Mouse (Mus musculus): Measurements from ENCODE around the gene Gm4881. TPM values are rescaled to one million over a fixed set of nuclear protein-coding genes. Genes with fewer than 3 reads are reported as not detected.

Gm4881 gene
- polyA plus RNA-seq, 1 experiment: not detected

DNA sequence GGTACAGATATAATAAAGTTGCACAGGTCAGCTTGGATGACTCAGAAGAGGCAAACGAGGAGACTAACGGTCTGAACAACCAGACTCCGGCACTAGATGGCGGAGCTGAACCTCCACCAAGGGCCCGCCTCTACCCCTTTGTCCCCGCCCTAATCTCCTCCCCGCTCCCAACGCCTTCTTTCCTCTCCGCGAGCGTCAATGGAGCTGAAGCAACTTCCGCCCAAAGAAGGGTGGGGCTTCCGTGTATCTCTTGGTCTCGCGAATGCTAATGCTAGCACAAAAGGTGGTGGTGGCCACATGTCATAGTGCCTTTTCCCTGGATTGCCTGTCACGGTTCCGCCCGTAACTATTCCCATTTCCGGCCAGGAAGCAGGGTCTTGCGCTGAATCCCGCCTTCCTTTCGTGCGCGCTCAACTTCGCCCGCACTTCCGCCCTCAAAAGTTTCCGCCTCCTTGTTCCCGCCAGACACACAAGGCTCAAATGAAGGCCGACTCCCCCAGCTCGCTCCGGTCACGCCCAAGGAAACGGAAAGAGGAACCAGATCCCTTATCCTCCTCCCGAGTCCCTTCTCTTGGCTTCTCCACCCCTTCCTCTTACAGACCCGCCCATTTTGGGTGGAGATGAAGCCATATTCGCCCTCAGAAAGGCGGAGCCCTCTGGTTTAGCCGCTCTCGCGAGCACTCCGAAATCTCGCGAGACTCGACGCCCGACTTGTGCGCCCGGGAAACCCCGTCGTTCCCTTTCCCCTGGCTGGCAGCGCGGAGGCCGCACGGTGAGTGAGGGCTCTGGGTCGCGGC lies 60.2 kb downstream of the Gm4881 start, which contains the start of gene Rps19:
Rps19 (plus strand) TSS at position 476 of the 797 bp plus-strand sequence.
- Histone ChIP-seq H3K27ac (ENCODE audit: insufficient read depth, low read length) (peak within 1 kb of the TSS; percentile 42), H3K4me1 (ENCODE audit: control insufficient read depth, insufficient read depth, low read length) (no peaks in the 10 kb centered on the region), H3K4me3 (ENCODE audit: insufficient read depth, low read length) (peak within 1 kb of the TSS; percentile 96)
- TF ChIP-seq CTCF (IDR thresholded peaks at IDR 0.05; ENCODE audit: extremely low read depth, insufficient read depth, low read length): peak; percentile 38; the same call in 1 of the 2 replicates
- TF ChIP-seq POLR2A (IDR thresholded peaks at IDR 0.05; ENCODE audit: extremely low read depth, insufficient read depth, low read length): peak; percentile 89

GRCm38 (mm10) chr7:24882416-24883199 lies 61.7 kb downstream of the Gm4881 start:
- Histone ChIP-seq H3K27ac (ENCODE audit: insufficient read depth, low read length) (no peak overlapping the region), H3K4me1 (ENCODE audit: control insufficient read depth, insufficient read depth, low read length) (no peaks in the 10 kb centered on the region), H3K4me3 (ENCODE audit: insufficient read depth, low read length) (no peak overlapping the region)
- no peak for TF ChIP-seq POLR2A (IDR thresholded peaks at IDR 0.05; ENCODE audit: extremely low read depth, insufficient read depth, low read length)
- no peak for TF ChIP-seq CTCF (IDR thresholded peaks at IDR 0.05; ENCODE audit: extremely low read depth, insufficient read depth, low read length)

DNA sequence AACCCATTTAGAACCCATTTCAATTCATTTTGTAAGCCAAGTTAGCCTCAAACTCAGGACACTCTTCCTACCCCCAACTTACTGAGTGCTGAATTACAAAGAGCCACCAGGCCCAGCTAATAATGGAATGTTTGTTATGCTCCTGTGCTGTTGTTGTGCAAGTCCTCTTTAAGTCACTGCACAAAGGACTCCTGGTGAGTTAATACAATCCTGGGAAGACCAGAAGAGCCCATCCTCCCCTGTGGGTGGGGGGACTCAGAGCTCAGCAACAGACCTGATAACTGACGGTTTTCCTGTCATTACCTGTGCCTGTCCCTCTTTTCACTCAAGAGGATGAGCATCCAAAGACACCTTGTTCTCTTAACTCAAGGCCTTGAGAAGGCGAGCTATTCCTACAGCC lies 64.7 kb downstream of the Gm4881 start:
- TF ChIP-seq CTCF (IDR thresholded peaks at IDR 0.05; ENCODE audit: extremely low read depth, insufficient read depth, low read length) (no peak), POLR2A (IDR thresholded peaks at IDR 0.05; ENCODE audit: extremely low read depth, insufficient read depth, low read length) (no peak)
- H3K4me3 ChIP-seq (ENCODE audit: insufficient read depth, low read length): no peak overlapping the region
- no peaks in the 10 kb centered on the region for H3K4me1 ChIP-seq (ENCODE audit: control insufficient read depth, insufficient read depth, low read length)
- H3K27ac ChIP-seq (ENCODE audit: insufficient read depth, low read length): no peak overlapping the region

GRCm38 (mm10) chr7:24877588-24877987 lies 66.7 kb downstream of the Gm4881 start:
- TF ChIP-seq POLR2A (IDR thresholded peaks at IDR 0.05; ENCODE audit: extremely low read depth, insufficient read depth, low read length): no peak
- TF ChIP-seq CTCF (IDR thresholded peaks at IDR 0.05; ENCODE audit: extremely low read depth, insufficient read depth, low read length): no peak
- Histone ChIP-seq H3K4me1 (ENCODE audit: control insufficient read depth, insufficient read depth, low read length) (no peaks in the 10 kb centered on the region), H3K4me3 (ENCODE audit: insufficient read depth, low read length) (no peak overlapping the region), H3K27ac (ENCODE audit: insufficient read depth, low read length) (no peak overlapping the region)

Other genes starting within 250 kb of the Gm4881 start
- not detected in 2 replicates for gene BC049730, start 235.3 kb downstream of the Gm4881 start, polyA plus RNA-seq (2012; rRNA removed)
- not detected in 2 replicates for gene Gm4763, start 217.6 kb downstream of the Gm4881 start, polyA plus RNA-seq (2012; rRNA removed)
- gene Cd177, start 184.2 kb downstream of the Gm4881 start, polyA plus RNA-seq (2012; rRNA removed): not detected in 2 replicates
- 0.19 TPM in 1 of 2 replicates, not detected in the other for gene Ceacam10, start 167.3 kb downstream of the Gm4881 start, polyA plus RNA-seq (2012; rRNA removed)
- gene Gm9844, start 82.3 kb downstream of the Gm4881 start, polyA plus RNA-seq (2012; rRNA removed): 10.5 and 13.5 TPM in 2 replicates
- gene Lypd4, start 74.6 kb downstream of the Gm4881 start, polyA plus RNA-seq (2012; rRNA removed): not detected in 2 replicates
- not detected in 2 replicates for gene Dmrtc2, start 74.4 kb downstream of the Gm4881 start, polyA plus RNA-seq (2012; rRNA removed)
- 393 and 394 TPM in 2 replicates for gene Rps19, start 60.1 kb downstream of the Gm4881 start, polyA plus RNA-seq (2012; rRNA removed)
- gene Cd79a, start 47.1 kb downstream of the Gm4881 start, polyA plus RNA-seq (2012; rRNA removed): 1.2 and 1.4 TPM in 2 replicates
- gene Arhgef1, start 41.6 kb downstream of the Gm4881 start, polyA plus RNA-seq (2012; rRNA removed): 133 and 163 TPM in 2 replicates
- 396 and 421 TPM in 2 replicates for gene Rabac1, start 28.3 kb upstream of the Gm4881 start, polyA plus RNA-seq (2012; rRNA removed)
- 899 and 943 TPM in 2 replicates for gene Atp1a3, start 61.5 kb upstream of the Gm4881 start, polyA plus RNA-seq (2012; rRNA removed)
- 191 and 201 TPM in 2 replicates for gene Grik5, start 127.9 kb upstream of the Gm4881 start, polyA plus RNA-seq (2012; rRNA removed)
- gene Zfp574, start 128.1 kb upstream of the Gm4881 start, polyA plus RNA-seq (2012; rRNA removed): 36.6 and 39.2 TPM in 2 replicates
- 10.5 and 10.7 TPM in 2 replicates for gene Pou2f2, start 235.2 kb upstream of the Gm4881 start, polyA plus RNA-seq (2012; rRNA removed)

Measured in cortical plate, adult 2 months (tissue).